Mouse (Mus musculus) right cerebral cortex, adult 18-20 months (tissue): ENCODE data around the gene Idnk.
A peak's percentile ranks its signal among the peaks of the same experiment; 100 is the strongest.

Experiments used
- DNase-seq: peaks from one replicate; pipeline ENCODE4 v3.0.0; 2022; ENCODE audit warnings: mixed read lengths

The Idnk gene

DNA sequence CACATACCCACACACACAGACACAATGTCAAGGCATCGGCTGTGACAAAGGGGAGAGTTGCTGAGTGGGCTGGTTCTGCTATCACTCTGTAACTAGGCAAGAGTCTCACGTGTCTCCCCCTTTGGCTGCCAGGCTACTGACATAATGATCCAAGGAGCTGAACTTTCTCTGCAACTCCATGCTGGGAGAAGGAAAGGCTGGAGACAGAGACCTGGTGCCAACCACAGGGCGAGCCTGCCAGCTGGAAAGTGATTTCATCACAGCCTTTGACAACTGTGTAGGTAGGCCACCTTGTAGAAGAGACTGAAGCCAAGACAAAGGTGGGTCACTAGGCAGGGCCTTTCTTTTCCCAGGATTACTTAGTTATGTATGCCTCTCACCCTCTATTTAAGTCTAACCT lies 39.8 kb downstream of the Idnk start:
- no peak for DNase-seq

DNA sequence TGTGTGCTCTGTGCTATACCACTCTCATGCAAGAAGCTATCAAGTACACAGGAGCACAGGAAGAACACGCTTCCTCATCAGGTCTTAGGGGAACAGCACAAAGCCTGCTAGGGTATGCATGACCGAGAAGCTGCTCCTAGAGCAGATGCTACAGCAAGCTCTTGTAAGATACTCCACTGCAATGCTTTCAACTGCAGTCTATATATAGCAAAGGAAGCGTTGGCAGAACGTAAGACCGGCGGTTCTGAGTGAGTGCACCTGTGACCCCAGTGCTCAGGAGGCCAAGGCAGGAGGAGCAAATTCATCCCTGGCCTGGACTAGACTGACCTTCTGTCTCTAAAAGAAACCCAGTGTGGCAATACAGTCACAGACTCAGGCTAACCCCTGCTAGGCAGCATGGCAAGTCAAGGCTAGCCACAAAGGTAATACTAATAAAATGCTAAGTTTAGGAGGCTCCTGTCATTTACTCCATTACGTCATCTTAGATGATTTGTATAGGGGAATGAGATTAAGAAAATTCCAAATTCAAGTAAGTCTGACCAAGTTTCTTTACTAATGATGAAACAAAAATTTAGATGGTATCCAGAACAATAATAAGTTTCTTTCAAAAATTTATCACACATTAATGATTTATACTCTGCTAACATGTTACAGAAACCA lies 40.7 kb downstream of the Idnk start:
- no peak for DNase-seq

DNA sequence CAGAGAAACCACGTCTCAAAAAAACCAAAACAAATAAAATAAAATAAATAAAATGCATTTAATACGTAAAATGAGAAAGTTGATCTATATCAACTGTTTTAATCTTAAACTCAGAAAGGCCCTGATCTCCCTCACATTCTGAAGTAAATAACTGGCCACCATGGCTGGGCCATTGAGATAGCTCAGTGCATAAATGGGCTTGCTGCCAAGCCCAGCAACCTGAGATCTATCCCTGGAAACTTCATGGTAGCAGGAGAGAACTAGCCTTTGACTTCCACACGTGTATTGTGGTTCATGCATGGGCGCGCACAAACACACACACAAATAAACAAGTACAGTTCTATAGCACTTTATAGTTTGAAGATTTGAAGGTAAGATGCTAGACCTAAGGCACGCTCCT lies 43.9 kb downstream of the Idnk start:
- no peak for DNase-seq

DNA sequence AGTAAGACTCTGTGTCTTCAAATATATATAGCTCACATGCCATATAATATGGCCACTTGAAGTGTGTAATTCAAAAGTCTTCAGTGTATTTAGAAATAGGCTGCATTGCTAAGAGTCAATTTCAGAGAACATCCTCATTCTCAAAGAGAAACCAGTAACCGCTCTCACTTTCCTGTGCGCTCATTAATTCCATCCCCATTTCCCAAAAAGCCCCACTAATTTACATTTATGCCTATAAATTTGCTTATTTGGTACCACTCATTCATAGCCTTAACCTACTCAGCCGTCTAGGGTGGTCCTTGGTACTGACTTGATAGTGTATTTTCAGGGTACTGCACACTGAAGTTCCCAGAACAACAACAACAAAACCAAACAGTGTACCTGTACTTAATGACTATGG lies 44.5 kb downstream of the Idnk start:
- no peak for DNase-seq

DNA sequence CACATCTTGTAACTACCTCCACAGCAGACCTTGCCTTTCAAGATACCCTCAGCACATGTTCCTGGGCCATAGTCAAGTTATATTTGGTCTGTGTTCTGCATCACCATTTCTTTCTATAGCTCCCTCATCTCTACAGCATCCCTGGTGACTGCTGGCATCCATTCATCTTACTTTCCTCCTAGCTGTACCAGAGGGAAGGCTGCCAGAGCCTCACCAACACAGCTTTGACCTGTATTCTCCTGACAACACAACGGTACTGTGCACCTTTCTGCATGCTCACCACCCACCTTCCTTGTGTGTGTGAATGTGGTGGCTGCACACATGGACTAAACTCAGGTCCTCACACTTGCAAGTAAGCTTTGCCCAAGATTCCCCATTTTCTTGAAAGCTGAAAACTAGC lies 45.5 kb downstream of the Idnk start:
- peak; percentile 45 for DNase-seq

DNA sequence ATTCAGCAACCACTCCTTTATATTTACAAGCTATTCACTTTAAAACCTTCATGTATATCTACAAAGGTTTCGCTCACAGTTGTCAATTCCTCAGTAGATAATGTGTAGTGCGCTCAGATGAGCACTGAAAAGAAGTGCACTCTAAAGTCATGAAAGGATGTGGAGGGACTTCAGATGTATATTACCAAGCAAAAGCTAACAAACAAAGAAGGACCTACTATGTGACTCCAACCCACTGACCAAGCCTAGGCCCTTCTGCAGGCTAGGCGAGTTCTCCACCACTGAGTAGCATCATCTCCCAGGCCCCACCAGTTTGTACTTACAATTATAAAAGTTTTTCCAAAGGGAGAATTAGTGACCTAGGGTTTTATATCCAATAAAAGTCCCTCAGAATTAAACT lies 46.8 kb downstream of the Idnk start:
- no peak for DNase-seq

DNA sequence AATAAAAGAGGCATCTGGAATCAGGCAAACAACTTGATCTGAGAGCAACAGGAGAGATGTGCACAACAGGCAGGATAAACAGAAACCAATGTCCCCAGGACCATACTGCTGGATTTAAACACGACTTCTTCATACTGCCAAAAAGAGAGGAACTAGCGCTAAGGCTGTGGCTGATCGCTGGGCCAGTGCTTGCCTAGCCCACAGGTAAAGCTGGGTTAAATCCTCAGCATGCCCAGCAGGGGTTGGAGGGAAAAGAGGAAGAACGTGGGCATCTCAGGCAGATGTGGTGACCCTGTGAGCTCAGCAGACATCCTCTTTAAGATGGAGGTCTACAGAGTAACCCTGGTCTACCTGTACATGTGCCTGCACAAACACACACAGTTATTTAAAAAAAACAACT lies 47.5 kb downstream of the Idnk start:
- no peak for DNase-seq

DNA sequence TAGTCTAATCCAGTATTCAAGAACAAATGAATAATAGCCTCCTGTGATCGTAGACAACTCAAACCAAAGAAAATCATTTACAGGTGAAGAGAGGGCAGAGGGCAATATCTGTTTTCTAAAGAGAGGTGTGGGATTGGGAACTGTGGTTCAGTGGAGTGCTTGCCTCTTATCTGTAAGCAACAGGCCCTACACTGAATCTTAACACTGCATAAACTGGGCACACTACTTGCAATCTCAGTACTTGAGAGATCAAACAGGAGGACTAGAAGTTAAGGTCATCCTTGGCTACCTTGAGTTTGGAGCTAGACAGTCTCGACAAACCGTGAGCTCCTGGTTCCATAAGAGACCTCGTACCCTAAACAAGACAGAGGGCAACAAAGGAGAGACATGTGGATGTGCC lies 48.6 kb downstream of the Idnk start:
- DNase-seq, result no peak

DNA sequence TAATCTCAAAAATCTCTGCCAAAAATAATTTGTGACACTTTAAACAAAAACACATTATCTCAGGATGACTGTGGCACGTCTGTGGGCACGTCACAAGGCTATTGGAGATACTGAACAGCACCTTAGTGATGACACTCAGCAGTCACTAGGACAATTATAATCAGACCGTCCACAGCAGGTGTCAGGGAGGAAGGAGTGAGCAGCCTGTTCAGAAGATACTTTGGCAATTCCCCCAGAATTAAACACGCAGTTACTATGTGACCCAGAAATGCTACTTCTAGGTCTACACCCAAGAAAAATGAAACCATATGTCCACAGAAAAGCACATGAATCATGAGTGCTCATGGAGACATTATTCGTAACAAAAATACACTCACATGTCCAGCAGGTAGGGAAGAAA lies 53.0 kb downstream of the Idnk start:
- no peak for DNase-seq

DNA sequence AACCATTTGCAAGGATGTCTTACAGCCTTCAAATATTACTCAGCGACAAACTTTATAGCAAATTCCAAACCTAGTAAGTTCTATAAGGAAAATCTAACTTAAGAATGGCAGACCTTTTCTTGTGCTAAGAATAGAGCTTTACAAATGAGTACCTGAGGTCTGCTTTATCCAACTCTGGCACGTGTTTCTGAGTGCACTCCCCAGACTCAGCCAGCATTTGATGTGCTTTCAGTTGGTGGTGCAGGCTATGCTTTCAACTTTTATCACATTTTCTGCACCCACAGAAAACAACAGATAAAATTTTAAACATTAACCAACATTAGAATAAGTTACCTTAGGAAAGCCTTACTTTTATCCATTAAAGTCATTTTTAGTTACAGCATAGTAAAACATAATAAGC lies 55.1 kb downstream of the Idnk start:
- DNase-seq, result no peak

DNA sequence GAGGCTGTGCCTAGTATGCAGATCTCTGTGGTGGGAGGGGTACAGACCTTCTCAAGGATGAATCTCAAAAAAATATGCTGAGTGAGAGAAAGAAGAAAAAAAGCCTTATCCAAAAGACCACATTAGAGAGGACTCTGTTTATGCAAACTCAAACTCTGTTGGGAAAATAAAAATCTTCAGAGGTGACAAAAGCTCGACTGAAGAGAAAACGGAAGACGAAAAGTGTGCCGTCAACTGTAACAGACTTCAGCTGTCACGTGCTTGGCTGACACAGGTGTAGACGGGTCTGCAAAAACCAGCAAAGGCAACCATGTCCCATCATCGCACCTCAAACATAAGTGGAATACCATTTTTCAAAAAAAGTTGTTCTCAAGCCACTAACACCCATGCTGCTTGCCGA lies 56.4 kb downstream of the Idnk start:
- no peak for DNase-seq
